Mouse (Mus musculus) myocyte (in vitro differentiated cells): ENCODE results near the gene Ncam1. TPM values are rescaled to one million over a fixed set of nuclear protein-coding genes. Genes with fewer than 3 reads are reported as not detected.

Experiments
- H3K27me3 ChIP-seq: one replicate; pipeline ENCODE4 v1.6.1; 2011; ENCODE audit not compliant: control insufficient read depth, insufficient read depth, insufficient read length
- H3K36me3 ChIP-seq: one replicate; pipeline ENCODE4 v1.6.1; 2011; ENCODE audit not compliant: control insufficient read depth, insufficient read depth
- H3K4me2 ChIP-seq: one replicate; pipeline ENCODE4 v1.6.1; 2011; ENCODE audit warnings: low read depth, control low read depth
- H3K4me3 ChIP-seq: one replicate; pipeline ENCODE4 v1.5.1; 2011; ENCODE audit warnings: mild to moderate bottlenecking, control low read depth, moderate library complexity
- H3K79me2 ChIP-seq: one replicate; pipeline ENCODE4 v1.6.1; 2011; ENCODE audit not compliant: control insufficient read depth, insufficient read depth
- H3ac ChIP-seq: one replicate; pipeline ENCODE4 v1.6.1; 2011; ENCODE audit not compliant: control insufficient read depth, insufficient read length
- CEBPB ChIP-seq: IDR thresholded peaks from 2 replicates; pipeline ENCODE4 v1.6.1; 2011; ENCODE audit warnings: mild to moderate bottlenecking, moderate library complexity; ENCODE audit not compliant: poor library complexity, insufficient read depth, severe bottlenecking
- E2F4 ChIP-seq: IDR thresholded peaks from one replicate; pipeline ENCODE4 v1.6.1; 2011; ENCODE audit warnings: mild to moderate bottlenecking, control low read depth, moderate library complexity; ENCODE audit not compliant: insufficient read depth
- MAX ChIP-seq: IDR thresholded peaks from one replicate; pipeline ENCODE4 v1.6.1; 2011; ENCODE audit warnings: low read depth, mild to moderate bottlenecking, control low read depth
- MYOD1 ChIP-seq, 3 experiments: IDR thresholded peaks; one replicate each; pipeline ENCODE4 v1.6.1; 2011; ENCODE audit warnings: control low read depth in 2 of 3, low read depth in 2 of 3, mild to moderate bottlenecking in 2 of 3, moderate library complexity in 1 of 3; ENCODE audit not compliant: insufficient read length in 2 of 3, control insufficient read depth in 1 of 3
- MYOG ChIP-seq, 3 experiments: IDR thresholded peaks; one replicate each; pipeline ENCODE4 v1.6.1; 2011; ENCODE audit warnings: control low read depth in 2 of 3, low read depth in 2 of 3, mild to moderate bottlenecking in 2 of 3; ENCODE audit not compliant: insufficient read length in 2 of 3, control insufficient read depth in 1 of 3, insufficient read depth in 1 of 3
- POLR2A ChIP-seq: IDR thresholded peaks from one replicate; pipeline ENCODE4 v1.6.1; 2011; ENCODE audit warnings: low read depth, mild to moderate bottlenecking, control low read depth, moderate library complexity; ENCODE audit not compliant: insufficient read length
- POLR2AphosphoS2 ChIP-seq: IDR thresholded peaks from one replicate; pipeline ENCODE4 v1.6.1; 2011; ENCODE audit warnings: low read depth, control low read depth; ENCODE audit not compliant: insufficient read length
- REST ChIP-seq: IDR thresholded peaks from one replicate; pipeline ENCODE4 v1.6.1; 2011; ENCODE audit warnings: mild to moderate bottlenecking, control low read depth, moderate library complexity; ENCODE audit not compliant: insufficient read depth, insufficient read length
- SRF ChIP-seq: IDR thresholded peaks from one replicate; pipeline ENCODE4 v1.6.1; 2011; ENCODE audit warnings: low read depth; ENCODE audit not compliant: control insufficient read depth, insufficient read length
- TCF12 ChIP-seq: IDR thresholded peaks from one replicate; pipeline ENCODE4 v1.6.1; 2011; ENCODE audit warnings: mild to moderate bottlenecking, control low read depth; ENCODE audit not compliant: poor library complexity, insufficient read depth, severe bottlenecking
- TCF3 ChIP-seq: IDR thresholded peaks from one replicate; pipeline ENCODE4 v1.6.1; 2011; ENCODE audit warnings: low read depth, control low read depth; ENCODE audit not compliant: insufficient read length
- USF1 ChIP-seq: IDR thresholded peaks from one replicate; pipeline ENCODE4 v1.6.1; 2011; ENCODE audit warnings: low read depth, mild to moderate bottlenecking, control low read depth, moderate library complexity
- polyA plus RNA-seq: library from polyadenylated mRNA; unstranded; fragments of >200 nt; fragmentation: generic; extraction: Trizol; gene quantifications from one replicate; pipeline ENCODE4 v1.2.1, GENCODE M21; 2012; ENCODE audit warnings: missing spikeins

Gene Ncam1
- polyA plus RNA-seq, 1 experiment = 327 TPM

- Histone ChIP-seq H3ac (no peak overlapping the region), H3K27me3 (no peaks in the 10 kb centered on the region), H3K36me3 (no peaks in the 10 kb centered on the region), H3K4me2 (no peak overlapping the region), H3K4me3 (no peak overlapping the region), H3K79me2 (peaks cover 48% of the 10 kb centered on the region)
- TF ChIP-seq E2F4 = no peak
- no peak for TF ChIP-seq TCF12
- TF ChIP-seq MYOD1 (IDR thresholded peaks at IDR 0.05; ENCODE audit: control insufficient read depth in 1 of 3, insufficient read length in 2 of 3, low read depth in 2 of 3) = no peak
- no peak for TF ChIP-seq MYOG (IDR thresholded peaks at IDR 0.05; ENCODE audit: control insufficient read depth in 1 of 3, insufficient read depth in 1 of 3, insufficient read length in 2 of 3, low read depth in 2 of 3)
- TF ChIP-seq TCF3 = no peak
- TF ChIP-seq CEBPB = no peak
- TF ChIP-seq USF1 = no peak
- TF ChIP-seq MAX = no peak
- TF ChIP-seq REST = no peak
- no peak for TF ChIP-seq POLR2AphosphoS2
Observed at GRCm38 (mm10) chr9:49661480-49661879, 137.2 kb downstream of the Ncam1 start.

DNA sequence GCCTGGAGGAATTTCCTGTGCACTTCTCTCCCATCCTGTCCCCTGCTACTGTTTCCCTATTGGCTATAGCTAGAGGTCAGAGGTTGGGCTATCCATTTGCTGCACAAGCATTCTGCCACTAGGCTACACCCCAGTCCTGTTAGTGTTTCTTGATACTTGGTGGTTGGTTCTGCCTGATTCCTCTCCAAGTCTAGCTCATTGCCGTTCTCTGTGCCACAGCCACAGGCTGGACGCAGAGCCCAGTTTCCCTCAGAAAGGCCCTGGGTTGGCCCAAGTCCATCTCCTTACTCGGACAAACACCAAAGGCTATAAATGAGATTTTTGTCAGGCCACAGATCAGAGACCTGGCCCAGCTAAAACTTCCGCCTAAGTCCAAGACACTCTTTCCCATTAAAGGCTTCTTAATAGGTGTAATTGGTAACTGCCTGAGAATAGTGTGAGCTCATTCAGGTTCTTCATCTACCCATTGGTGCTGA lies 140.3 kb downstream of the Ncam1 start:
- Histone ChIP-seq H3K4me2 (no peak overlapping the region), H3K27me3 (no peaks in the 10 kb centered on the region), H3K4me3 (no peak overlapping the region), H3K36me3 (no peaks in the 10 kb centered on the region), H3ac (no peak overlapping the region), H3K79me2 (peaks cover 52% of the 10 kb centered on the region)
- TF ChIP-seq CEBPB (no peak), USF1 (no peak), E2F4 (no peak)

DNA sequence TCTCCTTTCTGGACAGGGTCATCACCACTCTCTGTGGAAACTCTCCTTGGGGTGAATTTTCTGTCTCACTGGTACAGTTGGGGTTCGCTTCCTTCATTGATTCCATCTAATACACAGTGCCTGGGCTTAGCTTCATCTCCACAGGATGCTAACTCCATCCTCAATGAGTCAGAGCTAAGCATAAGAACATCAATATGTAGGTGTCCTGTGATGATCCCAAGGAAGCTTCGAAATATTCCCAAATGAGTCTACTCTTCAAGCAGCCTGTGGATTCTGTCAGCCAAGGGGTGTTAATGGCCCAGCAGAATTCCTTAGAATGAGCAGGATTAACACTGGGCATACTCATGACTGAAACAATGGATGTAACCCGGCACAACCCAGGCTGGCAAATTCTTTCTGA lies 144.3 kb downstream of the Ncam1 start:
- TF ChIP-seq SRF (no peak), TCF3 (no peak), TCF12 (peak; percentile 19)
- peaks cover 18% of the 10 kb centered on the region for H3K36me3 ChIP-seq
- no peak overlapping the region for H3K4me2 ChIP-seq
- no peak overlapping the region for H3ac ChIP-seq
- peaks cover 45% of the 10 kb centered on the region for H3K79me2 ChIP-seq
- H3K4me3 ChIP-seq = no peak overlapping the region
- no peaks in the 10 kb centered on the region for H3K27me3 ChIP-seq

GRCm38 (mm10) chr9:49653478-49654245 lies 145.1 kb downstream of the Ncam1 start:
- no peak overlapping the region for H3K4me3 ChIP-seq
- no peaks in the 10 kb centered on the region for H3K27me3 ChIP-seq

GRCm38 (mm10) chr9:49644296-49644695 lies 154.4 kb downstream of the Ncam1 start:
- H3K79me2 ChIP-seq = peaks cover 70% of the 10 kb centered on the region
- no peaks in the 10 kb centered on the region for H3K27me3 ChIP-seq
- H3ac ChIP-seq = no peak overlapping the region
- H3K4me2 ChIP-seq = no peak overlapping the region
- H3K4me3 ChIP-seq = no peak overlapping the region
- no peak for TF ChIP-seq MYOD1 (IDR thresholded peaks at IDR 0.05; ENCODE audit: control insufficient read depth in 1 of 3, insufficient read length in 2 of 3, low read depth in 2 of 3)
- no peak for TF ChIP-seq MYOG (IDR thresholded peaks at IDR 0.05; ENCODE audit: control insufficient read depth in 1 of 3, insufficient read depth in 1 of 3, insufficient read length in 2 of 3, low read depth in 2 of 3)
- TF ChIP-seq POLR2A = no peak
- no peak for TF ChIP-seq CEBPB
- TF ChIP-seq MAX = no peak
- peaks cover 22% of the 10 kb centered on the region for H3K36me3 ChIP-seq

More at GRCm38 (mm10) chr9:49653478-49654245, 145.1 kb downstream of the Ncam1 start:
- Histone ChIP-seq H3K4me2 (no peak overlapping the region), H3K36me3 (peaks cover 18% of the 10 kb centered on the region), H3ac (no peak overlapping the region), H3K79me2 (peaks cover 43% of the 10 kb centered on the region)
- TF ChIP-seq TCF12 = no peak
- TF ChIP-seq E2F4 = no peak
- no peak for TF ChIP-seq CEBPB
- no peak for TF ChIP-seq REST
- TF ChIP-seq USF1 = no peak
- no peak for TF ChIP-seq MYOG (IDR thresholded peaks at IDR 0.05; ENCODE audit: control insufficient read depth in 1 of 3, insufficient read depth in 1 of 3, insufficient read length in 2 of 3, low read depth in 2 of 3)
- no peak for TF ChIP-seq MYOD1 (IDR thresholded peaks at IDR 0.05; ENCODE audit: control insufficient read depth in 1 of 3, insufficient read length in 2 of 3, low read depth in 2 of 3)
- TF ChIP-seq POLR2A = no peak
- TF ChIP-seq POLR2AphosphoS2 = no peak
- TF ChIP-seq TCF3 = no peak
- no peak for TF ChIP-seq MAX
- no peak for TF ChIP-seq SRF
